Mouse (Mus musculus) left cerebral cortex, postnatal 14 days (tissue): ENCODE measurements around the gene Ncoa6. TPM values are rescaled to one million over a fixed set of nuclear protein-coding genes. Genes with fewer than 3 reads are reported as not detected.

Experiments used
- DNase-seq, 2 experiments: peaks; one replicate each; pipeline ENCODE4 v3.0.0; 2021 to 2022; ENCODE audit warnings: low spot score in 2 of 2, mixed read lengths in 1 of 2
- intact Hi-C: fragments of 180-260 bp; cut with DNase I; formaldehyde crosslinking; loops from one replicate; pipeline ENCODE4 v1.15.1; 2025
- long read RNA-seq, 2 experiments: library from polyadenylated mRNA; stranded (forward); transcript quantifications; one replicate each; pipeline ENCODE4 v2.0.0; 2021
- total RNA-seq, 2 experiments: library from RNA; stranded (reverse); gene quantifications; 2 replicates each; pipeline ENCODE4 v1.2.3; 2021

The Ncoa6 gene
- 10 to 100 TPM; 60.9 to 63.8 TPM for total RNA-seq
- long read RNA-seq, experiment 1, partial matches to known transcripts = 8 of 29 reads
- long read RNA-seq, experiment 1, other reads (novel, unspliced or antisense) = 20 of 29 reads
- long read RNA-seq, experiment 2, full-length matches to known transcripts = 1 of 13 reads
- long read RNA-seq, experiment 2, partial matches to known transcripts = 6 of 13 reads
- long read RNA-seq, experiment 2, other reads (novel, unspliced or antisense) = 6 of 13 reads

DNA sequence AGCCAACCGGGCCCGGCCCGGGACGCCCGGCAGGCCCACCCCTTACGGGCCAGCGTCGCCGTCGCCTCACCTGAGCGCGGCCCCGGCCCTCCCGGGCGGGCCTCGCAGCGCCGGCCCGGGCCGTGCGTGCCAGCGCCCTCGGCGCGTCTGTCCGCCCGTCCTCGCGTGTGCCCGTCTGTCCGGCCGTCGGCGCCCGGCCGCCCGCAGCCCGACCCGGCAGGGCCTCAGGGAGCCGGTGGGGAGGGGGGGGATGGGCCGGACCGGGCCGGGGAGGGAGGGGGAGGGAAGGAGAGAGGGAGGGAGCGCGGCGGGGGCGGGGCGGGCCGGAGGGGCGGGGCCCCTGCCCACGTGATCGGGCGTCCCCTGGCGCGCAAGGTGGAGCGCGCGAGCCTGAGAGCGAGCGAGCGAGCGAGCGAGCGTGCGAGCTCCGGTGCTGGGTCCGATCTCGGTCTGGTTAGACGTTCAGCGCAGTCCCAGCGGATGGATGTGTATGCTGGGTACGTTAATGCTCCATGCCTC, at the start of gene Ncoa6:
Ncoa6 (minus strand) TSS at position 325 of the 519 bp plus-strand sequence.
- intact Hi-C loops = no loop called here

DNA sequence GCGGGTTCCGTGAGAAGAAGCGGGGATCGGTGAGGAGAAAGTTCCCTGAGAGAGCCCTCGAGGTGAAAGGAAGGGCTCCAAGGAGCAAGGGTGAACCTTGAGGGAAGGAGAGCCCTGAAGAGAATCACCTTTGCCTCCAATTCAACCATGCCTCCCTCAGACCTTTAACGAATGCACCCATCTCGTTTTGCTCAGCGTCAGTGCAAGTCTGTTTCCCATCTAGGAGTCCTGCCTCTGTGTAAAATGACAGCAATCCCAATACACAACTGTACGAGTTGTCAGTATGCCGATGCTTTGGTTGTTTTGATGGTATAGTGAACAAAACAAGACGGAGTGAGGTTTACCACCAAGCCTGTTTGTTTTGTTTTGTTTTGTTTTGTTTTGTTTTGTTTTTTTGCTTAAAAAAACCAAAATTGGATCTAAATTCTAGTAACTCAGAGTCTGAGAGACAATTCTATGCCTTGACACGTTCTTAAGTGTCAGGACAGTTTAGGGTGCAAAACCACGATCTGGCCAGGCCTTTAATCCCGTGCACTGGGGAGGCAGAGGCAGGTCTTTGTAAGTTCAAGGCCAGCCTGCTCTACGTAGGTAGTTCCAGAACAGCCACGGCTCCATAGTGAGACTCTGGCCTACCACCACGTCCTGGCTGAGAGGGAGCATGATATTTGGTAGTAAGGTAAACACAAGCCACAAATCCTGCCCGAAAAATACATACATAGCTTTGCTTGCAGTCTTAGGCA, 45.0 kb upstream of the Ncoa6 start:
- intact Hi-C loops = loop anchor here (5.0 kb wide), 1 partner anchor 249 kb away; no protein-coding TSS in a partner anchor
- DNase-seq = no peak

More for the DNA sequence above, at the start of gene Ncoa6:
- peak; percentile 49 to 68 for DNase-seq

DNA sequence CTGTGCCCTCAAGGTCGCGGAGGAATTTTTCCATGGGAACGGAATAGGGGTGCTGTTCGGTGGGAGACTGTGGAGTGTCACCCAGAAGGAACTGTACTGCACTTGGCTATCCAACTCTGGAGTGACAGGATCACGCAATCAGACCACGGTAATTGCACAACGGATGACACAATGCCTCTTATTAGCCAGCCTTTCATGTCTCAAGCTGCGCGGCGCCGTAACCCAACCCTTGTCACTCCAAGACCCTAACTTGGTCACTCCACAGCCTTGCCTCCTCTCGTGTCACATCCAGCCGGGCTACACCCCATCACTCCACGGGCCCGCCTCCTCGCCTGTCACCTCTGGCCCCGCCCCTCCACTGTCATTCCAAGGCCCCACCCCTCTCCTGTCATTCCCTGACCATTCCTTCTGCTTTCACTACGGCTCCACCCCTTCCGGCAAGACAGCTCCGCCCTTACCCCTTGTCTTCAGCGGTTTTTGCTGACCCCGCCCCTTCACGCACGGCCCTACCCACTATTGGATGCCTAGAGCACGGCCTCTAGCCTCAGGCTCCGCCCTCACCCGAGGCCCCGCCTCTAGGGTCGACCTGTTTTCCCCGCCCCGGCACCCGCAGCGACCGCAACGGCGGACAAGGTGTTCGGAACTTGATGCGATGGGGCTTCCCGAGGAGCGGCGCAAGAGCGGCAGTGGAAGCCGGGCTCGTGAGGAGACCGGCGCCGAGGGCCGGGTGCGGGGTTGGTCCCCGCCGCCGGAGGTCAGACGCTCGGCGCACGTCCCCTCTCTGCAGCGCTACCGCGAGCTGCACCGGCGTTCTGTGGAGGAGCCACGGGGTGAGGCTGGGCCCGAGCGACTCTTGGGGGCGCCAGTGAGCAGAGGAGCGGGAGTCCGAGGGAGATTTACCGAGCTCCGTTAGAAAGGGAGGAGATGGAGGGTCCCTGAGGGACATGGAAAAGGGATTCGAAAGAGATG, 44.0 kb upstream of the Ncoa6 start, which contains the start of the genes Acss2 and Ggt7:
Acss2 (plus strand) TSS at position 494 of the 969 bp plus-strand sequence.
Ggt7 (minus strand) TSS at position 783 of the 969 bp plus-strand sequence.
- intact Hi-C loops = loop anchor here (2.0 to 5.0 kb wide), 4 partner anchors 67 to 250 kb away; no protein-coding TSS in a partner anchor

DNA sequence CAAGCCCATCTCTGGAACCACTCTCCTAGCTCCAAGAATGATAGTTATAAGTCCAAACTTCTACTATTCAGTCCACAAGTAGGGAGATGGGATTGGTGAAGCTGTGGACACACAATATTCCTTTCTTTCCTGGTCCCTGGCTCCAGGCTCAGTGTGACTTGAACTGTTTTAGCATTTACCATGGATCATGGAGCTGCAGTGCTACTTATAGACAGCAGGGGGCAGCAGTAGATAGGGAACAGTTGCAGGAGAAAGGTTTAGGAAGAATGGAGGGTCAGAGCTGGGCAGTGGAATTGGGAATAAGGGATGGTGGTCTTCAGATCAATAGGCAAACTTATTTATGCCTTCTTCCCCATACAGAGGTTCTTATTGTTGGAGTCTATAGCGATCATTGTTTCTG, 42.2 kb upstream of the Ncoa6 start:
- DNase-seq = peak; percentile 74 to 76
- intact Hi-C loops = loop anchor here (2.0 to 5.0 kb wide), 4 partner anchors 69 to 251 kb away; no protein-coding TSS in a partner anchor

More for the DNA sequence above, 44.0 kb upstream of the Ncoa6 start, which contains the start of the genes Acss2 and Ggt7:
- DNase-seq = peak; percentile 96 to 99

DNA sequence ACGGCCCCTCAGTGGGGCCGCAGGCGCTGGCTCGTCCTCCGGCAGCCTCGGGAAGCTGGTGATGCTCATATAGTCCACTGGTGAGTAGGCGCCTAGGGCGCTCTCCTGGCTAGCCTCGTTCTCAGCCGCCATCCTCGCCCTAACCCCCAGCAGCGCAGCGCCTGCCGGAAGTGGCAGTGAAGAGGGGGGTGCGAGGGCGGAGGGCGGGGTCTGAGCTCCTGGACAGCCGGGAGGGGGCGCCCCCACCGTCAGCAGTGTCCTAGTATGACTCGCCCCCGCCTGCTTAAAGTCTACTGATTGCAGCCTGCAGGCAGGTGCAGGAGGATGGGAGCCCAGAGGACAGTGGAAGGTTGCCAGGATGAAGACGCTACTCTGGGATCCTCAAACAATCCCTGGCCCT, 41.0 kb upstream of the Ncoa6 start:
- DNase-seq = peak; percentile 88 to 90
- intact Hi-C loops = loop anchor here (5.0 kb wide), 1 partner anchor 253 kb away; no protein-coding TSS in a partner anchor

DNA sequence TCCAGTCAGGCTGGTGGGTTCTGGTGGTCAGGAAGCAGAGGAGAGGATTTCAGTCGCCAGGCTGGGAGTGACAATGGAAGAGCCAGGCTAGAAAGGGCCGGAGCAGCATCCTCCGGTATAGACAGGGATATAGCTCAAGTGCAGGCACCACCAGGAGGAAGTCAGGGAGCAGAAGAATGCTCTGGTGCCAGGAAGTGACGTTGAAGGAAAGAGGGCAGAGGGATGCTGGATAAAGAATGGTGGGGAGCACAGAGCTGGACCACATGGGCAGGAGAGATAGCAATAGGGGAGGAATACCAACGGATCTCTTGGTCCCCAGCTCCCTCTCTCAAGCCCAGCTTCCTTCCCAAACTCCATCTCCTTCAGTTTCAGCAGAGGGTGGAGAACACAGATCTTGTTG, 39.8 kb upstream of the Ncoa6 start:
- intact Hi-C loops = no loop called here

DNA sequence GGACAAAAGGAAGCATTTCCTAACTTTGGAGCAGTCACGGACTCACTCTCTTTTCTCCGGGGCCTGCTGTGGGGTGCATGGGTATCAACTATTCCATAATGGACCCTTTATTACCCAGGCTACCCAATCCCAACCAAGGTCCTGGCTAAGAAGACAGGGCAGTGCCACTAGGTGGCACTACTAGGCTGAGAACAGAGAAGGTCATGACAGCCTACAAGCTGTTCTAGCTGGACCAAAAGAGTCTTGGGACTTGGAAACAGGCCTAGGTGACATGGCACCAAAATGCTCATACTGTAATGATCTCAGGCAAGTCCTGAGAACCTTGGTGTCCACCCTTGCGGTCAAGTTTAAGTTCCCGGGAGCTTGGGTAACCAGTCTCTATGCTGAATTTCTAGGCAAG, 38.8 kb upstream of the Ncoa6 start:
- DNase-seq = no peak
- intact Hi-C loops = no loop called here

More for the DNA sequence above, 39.8 kb upstream of the Ncoa6 start:
- peak; percentile 50 to 51 for DNase-seq

DNA sequence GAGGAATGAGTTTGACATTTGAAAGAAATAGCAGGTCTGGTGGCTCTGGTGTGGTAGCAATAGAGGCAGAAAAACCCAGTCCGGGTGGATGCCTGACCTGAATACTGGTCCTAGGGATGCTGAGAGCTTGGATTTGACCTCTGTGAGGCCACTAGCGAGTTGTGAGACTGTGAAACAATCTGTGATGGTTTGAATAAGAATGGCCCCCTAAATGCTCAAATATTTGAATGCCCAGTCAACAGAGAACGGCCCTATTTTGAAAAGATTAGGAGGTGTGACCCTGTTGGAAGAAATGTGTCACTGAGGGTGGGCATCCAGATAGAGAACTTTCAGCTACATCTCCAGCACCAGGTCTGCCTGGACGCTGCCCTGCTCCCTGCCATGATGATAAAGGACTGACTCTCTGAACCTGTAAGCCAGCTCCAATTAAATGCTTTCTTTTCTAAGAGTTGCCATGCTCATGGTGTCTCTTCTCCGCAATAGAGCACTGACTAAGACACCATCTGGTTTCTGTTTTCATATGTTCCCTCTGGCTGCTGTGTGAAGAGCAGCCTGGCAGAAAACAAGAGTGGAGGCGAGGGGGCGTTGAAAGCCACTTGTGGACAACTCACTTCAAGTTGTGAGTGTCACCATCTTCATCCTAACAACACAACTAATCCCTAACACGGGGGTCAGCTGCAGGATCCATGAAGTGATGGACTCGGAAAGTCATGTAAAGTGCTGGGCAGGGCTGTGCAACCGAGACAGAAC, 34.2 kb upstream of the Ncoa6 start:
- DNase-seq = peak in 1 of 2 experiments; percentile 52
- intact Hi-C loops = no loop called here

DNA sequence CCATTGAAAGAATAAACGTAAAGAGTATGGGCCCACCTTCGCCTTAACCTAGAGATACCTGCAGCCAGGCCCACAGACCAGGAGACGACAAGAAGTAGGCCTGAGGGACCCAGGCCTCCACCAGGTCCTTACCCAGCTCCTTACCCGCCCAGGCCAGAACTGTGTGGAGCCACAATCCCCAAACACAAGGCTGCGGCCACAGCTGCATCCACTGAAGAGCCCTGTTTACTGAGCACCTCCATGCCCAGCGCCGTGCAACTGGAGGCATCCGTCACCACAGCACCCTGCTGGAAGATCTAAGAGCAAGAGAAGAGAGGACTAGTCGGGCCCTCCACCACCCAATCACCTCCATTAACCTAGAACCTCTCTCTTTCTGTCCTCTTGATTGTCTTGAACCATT, 32.1 kb upstream of the Ncoa6 start:
- intact Hi-C loops = no loop called here
- DNase-seq = no peak

DNA sequence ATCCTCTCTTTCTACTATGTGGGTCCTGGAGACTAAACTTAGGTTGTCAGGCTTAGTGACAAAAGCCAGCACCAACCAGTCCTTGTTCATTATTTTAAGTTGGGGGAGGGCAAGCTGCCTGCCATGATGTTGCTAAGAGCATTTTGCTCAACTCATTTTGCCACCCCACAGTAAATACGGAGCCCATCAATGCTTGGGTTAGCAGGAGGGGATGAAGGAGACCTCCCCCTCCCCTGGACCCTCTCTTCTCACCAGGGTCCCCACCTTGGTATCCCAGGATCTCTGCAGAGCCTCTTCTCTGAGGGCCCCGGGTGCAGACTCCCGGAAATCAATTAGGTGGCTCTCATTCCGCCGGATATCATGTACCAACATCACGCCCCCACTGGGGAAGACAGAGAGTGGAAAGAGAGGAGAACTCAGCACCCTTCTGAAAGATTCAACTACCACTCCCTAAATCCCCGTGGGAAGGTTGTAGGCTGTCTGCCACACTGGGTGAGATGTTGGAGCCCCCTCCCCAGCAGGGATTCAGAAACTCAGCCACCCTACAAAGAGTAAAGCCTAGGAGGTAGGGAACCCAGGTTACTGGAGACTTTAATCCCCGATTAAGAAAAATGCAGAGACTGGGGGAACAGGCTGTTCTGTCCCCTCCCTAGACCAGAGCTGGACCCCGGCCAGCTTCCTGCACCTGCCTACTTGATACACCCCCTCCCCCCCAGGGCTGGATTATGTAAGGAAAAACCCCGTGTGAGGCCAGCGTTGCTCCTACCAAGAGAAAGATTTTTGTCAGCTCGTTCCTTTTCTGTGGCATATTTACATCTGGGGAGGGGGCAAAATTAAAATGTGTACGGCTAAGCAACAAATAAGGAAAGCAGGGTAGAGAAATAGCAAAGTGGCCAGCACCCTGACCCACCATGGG, 31.0 kb upstream of the Ncoa6 start:
- intact Hi-C loops = no loop called here
- peak in 1 of 2 experiments; percentile 60 for DNase-seq

DNA sequence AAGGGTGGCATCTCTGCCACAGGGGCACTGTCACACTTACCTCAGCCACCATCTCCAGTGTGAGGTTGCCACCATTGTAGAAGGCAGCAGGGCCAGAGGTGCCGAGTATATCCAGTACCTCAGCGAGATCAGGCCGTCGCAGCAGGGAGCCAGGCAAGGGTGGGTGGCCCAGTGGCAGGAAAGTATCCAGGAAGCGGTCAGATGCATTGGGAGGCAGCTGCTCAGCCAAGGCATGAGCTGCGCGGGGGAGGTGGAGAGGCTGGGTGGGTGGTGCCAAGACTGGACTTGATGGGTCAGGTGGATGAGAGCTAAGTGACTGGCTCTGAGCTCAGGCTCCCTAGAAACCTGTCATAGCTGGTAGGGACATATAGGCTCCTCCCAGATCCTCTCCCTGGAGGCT, 28.9 kb upstream of the Ncoa6 start:
- no peak for DNase-seq
- intact Hi-C loops = no loop called here

DNA sequence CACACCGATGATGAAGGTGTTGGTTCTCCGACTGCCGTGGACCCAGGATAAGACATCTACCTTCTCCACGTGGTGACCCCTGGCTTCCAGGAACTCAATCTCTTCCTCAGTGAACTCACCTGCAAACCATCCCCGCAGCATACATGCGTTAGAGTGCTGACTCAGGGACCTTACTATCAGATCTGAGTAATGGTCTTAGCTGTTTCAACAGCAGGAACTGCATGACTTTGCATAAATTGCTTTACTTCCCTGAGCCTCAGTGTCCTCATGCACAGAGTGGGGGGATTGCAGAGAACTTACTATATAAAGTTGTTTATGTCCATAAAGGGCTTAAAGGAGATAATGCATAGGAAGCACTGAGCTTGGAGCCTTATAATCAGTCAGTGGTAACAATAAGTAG, 17.3 kb upstream of the Ncoa6 start:
- DNase-seq = no peak
- intact Hi-C loops = no loop called here

DNA sequence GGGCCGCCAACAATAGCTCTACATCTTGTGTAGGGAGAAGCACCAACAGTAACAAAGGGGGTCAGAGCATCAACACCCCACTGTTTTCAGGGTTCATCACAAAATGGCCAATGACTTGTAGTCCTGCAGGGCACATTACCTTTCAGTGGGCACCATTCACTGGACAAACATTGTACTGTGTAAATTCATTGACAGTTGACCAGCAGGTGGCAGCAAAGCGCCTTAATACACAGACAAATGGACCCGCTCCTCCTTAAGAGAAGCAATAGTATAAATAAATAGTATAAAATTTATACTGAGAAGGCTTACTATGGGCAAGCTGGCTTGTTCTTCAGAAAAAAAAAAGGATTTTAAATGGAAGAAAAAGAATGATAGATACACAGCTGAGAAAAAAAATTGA, 8.3 kb upstream of the Ncoa6 start:
- peak; percentile 41 to 52 for DNase-seq
- intact Hi-C loops = no loop called here

DNA sequence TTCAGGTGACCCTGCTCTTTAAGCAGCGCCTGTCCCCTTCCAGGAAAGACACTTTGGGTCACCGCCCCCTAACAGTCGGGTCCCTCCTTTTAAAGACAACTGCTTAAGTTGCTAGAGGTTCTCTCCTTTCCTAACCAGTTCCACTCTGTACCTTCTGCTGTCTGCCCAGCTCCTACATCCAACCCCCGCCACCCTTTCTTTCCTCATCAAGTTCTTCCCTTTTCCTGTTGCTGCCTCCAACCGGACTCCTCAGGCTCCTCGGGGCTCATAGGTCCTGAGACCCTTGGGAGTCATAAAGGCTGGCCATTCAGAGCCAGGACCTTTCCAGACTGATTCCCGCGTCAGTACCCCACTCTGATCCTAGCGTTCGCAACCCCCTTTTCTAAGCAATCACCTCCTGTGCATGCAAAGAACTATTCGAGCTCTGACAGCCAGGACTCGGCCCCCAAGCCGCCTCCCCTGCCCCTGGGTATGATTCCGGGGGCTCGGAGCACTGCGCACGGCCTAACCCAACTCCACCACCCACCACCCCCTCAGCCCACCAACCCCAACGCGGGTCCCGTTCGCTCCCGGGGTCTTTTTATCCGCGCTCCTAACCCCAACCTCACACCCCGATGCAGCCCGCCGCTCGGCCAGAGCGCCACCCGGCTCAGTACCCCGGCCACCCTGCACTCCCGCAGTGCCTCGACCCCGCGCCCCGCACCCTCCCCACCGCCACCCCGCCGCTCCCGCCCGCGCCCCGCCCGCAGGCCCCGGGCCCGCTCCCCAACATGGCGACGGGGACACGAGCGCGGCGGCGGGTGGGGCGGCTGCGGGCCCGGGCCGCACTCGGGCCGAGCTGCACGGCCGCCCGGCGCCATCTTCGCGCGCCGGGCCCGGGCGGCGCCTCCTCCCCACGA, 774 bp downstream of the Ncoa6 start:
- intact Hi-C loops = no loop called here
- DNase-seq = peak; percentile 20 to 37

DNA sequence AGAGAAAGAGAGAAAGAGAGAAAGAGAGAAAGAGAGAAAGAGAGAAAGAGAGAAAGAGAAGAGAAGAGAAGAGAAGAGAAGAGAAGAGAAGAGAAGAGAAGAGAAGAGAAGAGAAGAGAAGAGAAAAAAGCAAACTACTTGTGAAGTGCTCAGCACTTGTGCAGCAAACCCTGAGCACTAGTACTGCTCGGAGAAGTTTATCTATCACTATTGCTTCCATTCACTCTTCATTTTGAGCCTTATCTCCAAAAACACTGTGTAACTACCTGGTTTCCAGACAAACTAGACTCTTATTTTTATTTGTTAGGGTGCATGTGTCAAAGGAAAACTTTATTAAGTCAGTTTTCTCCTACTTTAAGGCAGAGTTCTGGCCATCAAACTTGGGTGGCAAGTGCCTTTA, 6.8 kb downstream of the Ncoa6 start:
- intact Hi-C loops = no loop called here
- no peak for DNase-seq

DNA sequence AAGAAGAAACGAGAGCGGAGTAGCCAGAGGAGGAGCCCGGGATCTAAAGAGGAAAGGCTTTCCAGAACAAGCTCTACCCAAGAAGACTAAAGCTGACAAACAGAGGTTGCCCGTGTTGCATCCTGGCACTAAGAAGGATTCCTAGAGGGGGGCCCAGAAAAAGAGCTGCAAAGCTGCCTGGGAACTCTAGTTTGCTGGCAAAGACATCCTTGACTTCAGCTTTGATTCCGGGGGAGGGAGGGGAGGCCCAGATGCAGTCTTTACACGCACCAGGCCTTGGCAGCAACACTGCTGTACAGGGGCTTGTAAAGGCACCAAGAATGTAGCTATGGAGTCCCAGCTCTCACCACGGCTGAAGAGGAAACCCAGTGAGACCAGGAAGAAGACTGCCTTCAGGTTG, 20.1 kb downstream of the Ncoa6 start:
- intact Hi-C loops = no loop called here
- DNase-seq = peak in 1 of 2 experiments; percentile 23
